Mouse (Mus musculus): ENCODE measurements around the gene Foxc1. TPM values are rescaled to one million over a fixed set of nuclear protein-coding genes. Genes with fewer than 3 reads are reported as not detected.
A peak's percentile ranks its signal among the peaks of the same experiment; 100 is the strongest.

The Foxc1 gene
- total RNA-seq, 2 experiments from 2014 or later = 2.2 to 2.3 TPM

- no peak for DNase-seq (ENCODE audit: low spot score in 2 of 2)
These were observed 1.9 kb upstream of the Foxc1 start for GRCm38 (mm10) chr13:31804571-31804970.

- no peak for DNase-seq (ENCODE audit: low spot score in 2 of 2)
These were observed 504 bp upstream of the Foxc1 start for GRCm38 (mm10) chr13:31805831-31806427.

DNA sequence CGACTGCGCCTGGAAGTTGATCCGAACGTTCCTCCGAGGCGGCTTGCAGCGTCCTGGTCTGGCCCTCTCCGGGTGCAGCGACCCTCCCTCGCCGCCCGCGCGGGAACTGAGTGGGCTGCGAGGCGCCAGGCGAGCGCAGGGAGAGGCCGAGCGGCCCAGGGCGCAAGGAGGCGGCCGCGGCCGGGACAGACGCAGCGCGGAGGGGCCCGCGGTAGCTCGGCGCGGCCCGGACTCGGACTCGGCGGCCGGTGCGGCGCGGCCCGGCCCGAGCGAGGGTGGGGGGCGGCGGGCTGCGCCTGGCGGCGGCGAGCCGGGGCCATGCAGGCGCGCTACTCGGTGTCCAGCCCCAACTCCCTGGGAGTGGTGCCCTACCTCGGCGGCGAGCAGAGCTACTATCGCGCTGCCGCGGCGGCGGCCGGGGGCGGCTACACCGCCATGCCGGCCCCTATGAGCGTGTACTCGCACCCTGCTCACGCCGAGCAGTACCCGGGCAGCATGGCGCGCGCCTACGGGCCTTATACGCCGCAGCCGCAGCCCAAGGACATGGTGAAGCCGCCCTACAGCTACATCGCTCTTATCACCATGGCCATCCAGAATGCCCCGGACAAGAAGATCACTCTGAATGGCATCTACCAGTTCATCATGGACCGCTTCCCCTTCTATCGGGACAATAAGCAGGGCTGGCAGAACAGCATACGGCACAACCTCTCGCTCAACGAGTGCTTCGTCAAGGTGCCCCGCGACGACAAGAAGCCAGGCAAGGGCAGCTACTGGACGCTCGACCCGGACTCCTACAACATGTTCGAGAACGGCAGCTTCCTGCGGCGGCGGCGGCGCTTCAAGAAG lies 680 bp downstream of the Foxc1 start:
- DNase-seq (ENCODE audit: low spot score in 2 of 2) = peak in 1 of 2 experiments; percentile 38

- no peak for DNase-seq (ENCODE audit: low spot score in 2 of 2)
These were observed 1.3 kb downstream of the Foxc1 start for GRCm38 (mm10) chr13:31807736-31808115.

DNA sequence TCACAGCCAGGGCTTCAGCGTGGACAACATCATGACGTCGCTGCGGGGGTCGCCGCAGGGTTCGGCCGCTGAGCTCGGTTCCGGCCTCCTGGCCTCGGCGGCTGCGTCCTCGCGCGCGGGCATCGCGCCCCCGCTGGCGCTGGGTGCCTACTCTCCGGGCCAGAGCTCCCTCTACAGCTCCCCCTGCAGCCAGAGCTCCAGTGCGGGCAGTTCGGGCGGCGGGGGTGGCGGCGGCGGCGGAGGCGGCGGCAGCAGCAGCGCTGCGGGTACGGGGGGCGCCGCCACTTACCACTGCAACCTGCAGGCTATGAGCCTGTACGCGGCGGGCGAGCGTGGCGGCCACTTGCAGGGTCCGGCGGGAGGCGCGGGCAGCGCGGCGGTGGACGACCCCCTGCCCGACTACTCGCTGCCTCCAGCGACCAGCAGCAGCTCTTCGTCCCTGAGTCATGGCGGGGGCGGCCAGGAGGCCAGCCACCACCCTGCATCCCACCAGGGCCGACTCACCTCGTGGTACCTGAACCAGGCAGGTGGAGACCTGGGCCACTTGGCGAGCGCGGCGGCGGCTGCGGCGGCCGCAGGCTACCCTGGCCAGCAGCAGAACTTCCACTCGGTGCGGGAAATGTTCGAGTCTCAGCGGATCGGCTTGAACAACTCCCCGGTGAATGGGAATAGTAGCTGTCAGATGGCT lies 1.8 kb downstream of the Foxc1 start:
- peak in 1 of 2 experiments; percentile 34 for DNase-seq (ENCODE audit: low spot score in 2 of 2)

DNA sequence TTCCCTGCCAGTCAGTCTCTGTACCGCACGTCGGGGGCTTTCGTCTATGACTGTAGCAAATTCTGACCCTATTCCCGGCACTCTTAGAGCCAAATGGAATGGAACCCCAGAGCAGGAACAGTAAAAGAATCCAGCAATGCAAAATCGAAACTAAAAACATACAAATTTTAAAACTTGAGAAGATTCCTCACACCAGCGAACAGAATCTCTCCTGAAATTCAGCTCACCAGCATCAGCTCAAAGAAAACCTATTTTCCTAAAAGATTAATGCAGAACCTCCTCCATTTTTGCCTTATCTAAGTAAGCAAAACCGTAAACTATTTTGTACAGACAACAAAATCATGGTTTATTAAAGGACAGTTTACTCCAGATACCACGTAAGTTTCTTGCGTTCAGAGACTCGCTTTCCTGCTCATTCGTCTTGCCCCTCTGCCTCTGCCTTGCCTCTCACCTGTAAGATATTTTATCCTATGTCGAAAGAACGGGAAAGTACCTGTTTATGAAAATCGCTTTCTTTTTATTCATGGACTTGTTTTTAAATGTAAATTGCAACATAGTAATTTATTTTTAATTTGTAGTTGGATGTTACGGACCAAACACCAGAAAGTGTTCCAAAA lies 2.5 kb downstream of the Foxc1 start:
- DNase-seq (ENCODE audit: low spot score in 2 of 2) = no peak

GRCm38 (mm10) chr13:31809701-31810100 lies 3.3 kb downstream of the Foxc1 start:
- DNase-seq (ENCODE audit: low spot score in 2 of 2) = no peak

- DNase-seq (ENCODE audit: low spot score in 2 of 2) = no peak
These were observed 3.9 kb downstream of the Foxc1 start for GRCm38 (mm10) chr13:31810375-31810692.

DNA sequence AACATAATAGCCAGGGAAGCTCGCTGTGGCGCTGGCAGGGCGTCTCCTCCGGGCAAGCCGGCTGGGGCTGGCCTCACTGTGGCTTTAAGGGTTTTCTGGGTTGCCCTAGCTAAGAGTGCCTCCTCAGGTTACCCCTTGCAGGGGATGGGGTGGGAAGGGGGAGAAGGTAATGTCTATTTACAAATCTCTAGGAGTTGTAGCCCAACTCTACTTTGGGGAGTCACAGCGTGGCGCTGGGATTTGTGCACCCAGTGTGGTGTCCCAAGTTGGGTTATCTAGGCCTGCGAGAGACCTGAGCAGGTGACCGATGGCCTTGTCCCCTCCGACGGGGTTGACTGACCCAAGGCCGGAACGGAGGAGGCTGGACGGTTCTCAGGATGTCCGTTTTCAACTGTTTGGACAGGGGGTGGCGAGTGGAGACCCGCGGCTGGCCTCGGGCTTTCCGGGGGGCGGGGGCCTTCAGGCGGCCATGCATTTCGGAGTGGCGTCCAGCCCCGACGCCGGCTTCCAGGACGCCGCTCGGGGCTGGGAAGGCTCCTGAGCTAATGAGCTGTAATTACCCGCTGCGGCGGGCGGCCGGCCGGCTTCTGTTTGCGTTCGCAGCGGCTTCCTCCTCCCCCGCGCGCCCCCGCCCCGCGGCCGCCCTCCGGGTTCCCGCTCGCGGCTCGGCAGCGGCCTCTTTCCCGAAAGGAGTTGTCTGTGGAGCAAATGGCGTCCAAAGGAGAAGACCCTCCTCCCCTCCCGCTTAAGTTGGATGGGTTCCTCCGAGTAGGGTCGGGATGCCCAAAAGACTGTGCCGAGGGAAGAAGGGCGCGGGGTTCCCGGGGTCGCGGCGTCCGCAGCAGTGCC lies 4.5 kb downstream of the Foxc1 start:
- no peak for DNase-seq (ENCODE audit: low spot score in 2 of 2)

GRCm38 (mm10) chr13:31811542-31812021 lies 5.1 kb downstream of the Foxc1 start:
- no peak for DNase-seq (ENCODE audit: low spot score in 2 of 2)

DNA sequence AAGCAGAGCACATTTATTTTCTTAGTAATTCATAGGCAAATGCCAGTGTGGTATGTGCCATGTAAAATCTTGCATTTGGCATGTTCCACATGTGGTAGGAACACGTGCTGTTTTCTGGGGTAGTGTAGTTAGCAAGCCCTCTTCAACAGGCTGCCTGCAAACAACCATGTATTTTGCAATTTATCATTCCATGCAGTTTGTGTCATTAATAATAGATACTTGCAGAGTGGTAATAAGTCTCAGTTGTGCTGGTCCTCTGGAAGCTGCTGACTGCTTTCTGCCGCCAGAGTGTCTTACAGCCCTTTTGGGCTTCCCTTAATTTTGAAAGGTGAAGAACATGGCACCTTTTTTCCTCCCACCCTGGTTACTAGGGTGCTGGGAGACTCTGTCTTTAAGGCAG lies 6.3 kb downstream of the Foxc1 start:
- no peak for DNase-seq (ENCODE audit: low spot score in 2 of 2)

- no peak for DNase-seq (ENCODE audit: low spot score in 2 of 2)
These were observed 9.1 kb downstream of the Foxc1 start for GRCm38 (mm10) chr13:31815383-31816003.

DNA sequence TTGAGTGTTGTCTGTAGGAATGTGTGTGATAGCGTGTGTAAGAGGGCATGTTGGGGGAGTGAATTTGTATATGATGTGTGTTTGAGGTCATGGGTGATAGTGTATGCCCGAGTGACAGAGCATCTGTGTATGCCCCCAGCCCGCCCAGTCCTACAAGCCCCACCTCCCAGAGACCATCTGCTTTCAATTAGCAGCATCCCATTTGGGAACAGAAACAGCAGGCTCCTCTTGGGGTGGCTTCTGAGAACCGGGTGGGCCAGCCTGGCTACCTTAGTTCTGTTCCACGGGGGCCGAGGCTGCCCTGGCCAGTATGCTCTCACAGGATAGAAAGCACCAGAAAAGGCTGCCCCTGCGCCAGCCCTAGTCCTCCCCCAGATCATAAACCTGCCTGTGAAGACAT lies 11.9 kb downstream of the Foxc1 start:
- no peak for DNase-seq (ENCODE audit: low spot score in 2 of 2)

GRCm38 (mm10) chr13:31819664-31820405 lies 13.4 kb downstream of the Foxc1 start:
- no peak for DNase-seq (ENCODE audit: low spot score in 2 of 2)

DNA sequence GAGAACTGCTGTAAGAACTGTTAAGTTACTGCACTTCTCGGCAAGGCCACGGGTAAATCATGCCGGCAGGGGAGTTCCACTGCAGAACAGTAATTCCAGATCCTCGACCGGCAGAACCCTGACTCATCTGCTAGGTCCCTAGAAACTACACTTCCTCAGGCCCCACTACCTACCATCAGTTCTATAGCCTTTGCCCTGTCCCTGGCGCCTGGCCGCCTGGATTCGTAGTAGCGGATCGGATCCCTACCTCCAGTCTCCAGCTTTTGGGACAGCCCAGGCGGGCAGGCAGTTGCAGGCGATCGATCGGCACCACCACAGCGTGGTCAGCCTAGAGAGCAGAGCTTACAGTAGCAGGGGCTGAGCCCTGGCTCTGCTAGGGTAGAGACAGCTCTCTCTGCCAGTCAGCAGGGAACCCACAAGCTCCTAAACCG lies 14.2 kb downstream of the Foxc1 start:
- peak in 1 of 2 experiments; percentile 33 for DNase-seq (ENCODE audit: low spot score in 2 of 2)

GRCm38 (mm10) chr13:31821050-31821449 lies 14.6 kb downstream of the Foxc1 start:
- DNase-seq (ENCODE audit: low spot score in 2 of 2) = no peak

DNA sequence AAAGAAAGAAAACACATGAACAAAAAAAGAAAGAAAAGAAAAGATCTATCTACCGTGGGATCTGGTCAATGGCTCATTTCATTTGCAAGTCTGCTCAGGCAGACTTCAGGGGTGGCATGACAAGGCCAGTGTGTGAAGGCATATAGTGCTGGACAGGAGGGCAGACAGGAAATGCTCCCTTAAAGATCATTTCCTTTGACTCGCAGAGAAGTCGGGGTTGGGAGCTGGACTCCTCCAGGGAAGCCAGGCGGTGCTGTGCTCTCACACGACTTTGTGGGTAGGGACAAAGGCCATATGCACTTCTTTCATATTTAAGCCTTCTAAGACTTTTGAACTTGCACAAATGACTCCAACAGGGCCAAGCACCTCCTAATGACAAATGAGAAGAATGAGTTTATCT lies 16.9 kb downstream of the Foxc1 start:
- DNase-seq (ENCODE audit: low spot score in 2 of 2) = no peak

GRCm38 (mm10) chr13:31825180-31825579 lies 18.7 kb downstream of the Foxc1 start:
- DNase-seq (ENCODE audit: low spot score in 2 of 2) = no peak

- DNase-seq (ENCODE audit: low spot score in 2 of 2) = no peak
These were observed 20.7 kb downstream of the Foxc1 start for GRCm38 (mm10) chr13:31827160-31827559.

Data from gastrocnemius, postnatal 4 days (tissue).